Mouse (Mus musculus) forebrain, embryonic 16.5 days (tissue): ENCODE data around the gene Rpl14. TPM values are rescaled to one million over a fixed set of nuclear protein-coding genes. Genes with fewer than 3 reads are reported as not detected.
A peak's percentile ranks its signal among the peaks of the same experiment; 100 is the strongest.

Experiments
- ATAC-seq: fragments of 200-750 bp; cut with Nextera tagmentation; 2 replicates; pipeline ENCODE4 v1.8.0; 2017; ENCODE audit warnings: mild to moderate bottlenecking, moderate library complexity
- H3K27ac ChIP-seq: fragments of 300-500 bp; sonication (generic); 2 replicates; pipeline ENCODE4 v1.5.1; 2014; ENCODE audit warnings: low read length, control low read depth
- H3K27me3 ChIP-seq: fragments of 300-500 bp; sonication (generic); replicated peaks from 2 replicates; pipeline ENCODE4 v1.6.1; 2014; ENCODE audit warnings: low read length; ENCODE audit not compliant: control insufficient read depth, insufficient read depth
- H3K36me3 ChIP-seq: fragments of 300-500 bp; sonication (generic); 2 replicates; pipeline ENCODE4 v1.6.1; 2014; ENCODE audit not compliant: control insufficient read depth, insufficient read depth
- H3K4me1 ChIP-seq: fragments of 300-500 bp; sonication (generic); replicated peaks from 2 replicates; pipeline ENCODE4 v1.6.1; 2014; ENCODE audit warnings: low read length; ENCODE audit not compliant: control insufficient read depth, insufficient read depth
- H3K4me2 ChIP-seq: fragments of 300-500 bp; sonication (generic); 2 replicates; pipeline ENCODE4 v1.6.1; 2014; ENCODE audit warnings: mild to moderate bottlenecking, low read length, control low read depth
- H3K4me3 ChIP-seq: fragments of 300-500 bp; sonication (generic); replicated peaks from 2 replicates; pipeline ENCODE4 v1.5.1; 2014; ENCODE audit warnings: mild to moderate bottlenecking, low read length, control low read depth
- H3K9ac ChIP-seq: fragments of 300-500 bp; sonication (generic); replicated peaks from 2 replicates; pipeline ENCODE4 v1.6.1; 2014; ENCODE audit warnings: low read depth, low read length, control low read depth
- H3K9me3 ChIP-seq: fragments of 300-500 bp; sonication (generic); 2 replicates; pipeline ENCODE4 v1.6.1; 2016; ENCODE audit warnings: low read length; ENCODE audit not compliant: control insufficient read depth
- WGBS: fragments of 180-500 bp; shearing (Covaris S2); extraction: QIAGEN DNeasy Blood & Tissue Kit; methylation state at CpG from one replicate; pipeline ENCODE4 v1.1.7; 2014; 5-methylcytosine and 5-hydroxymethylcytosine counted together
- polyA plus RNA-seq: library from polyadenylated mRNA; unstranded; fragments of >200 nt; fragmentation: Nextera tagmentation; extraction: Ambion mirVana; gene quantifications from 2 replicates; pipeline ENCODE4 v1.2.1, GENCODE M21; 2015

Rpl14 gene
- polyA plus RNA-seq, 1 experiment from 2014 or later: 407 TPM

- no peaks in the 10 kb centered on the region for H3K9me3 ChIP-seq
- H3K27ac ChIP-seq: no peak overlapping the region
- ATAC-seq: no peak
- H3K4me1 ChIP-seq: peaks cover 27% of the 10 kb centered on the region
- no peak overlapping the region for H3K4me3 ChIP-seq
- no peak overlapping the region for H3K9ac ChIP-seq
- 71% methylated on average over 6 of the region's 6 CpGs for WGBS
- no peaks in the 10 kb centered on the region for H3K27me3 ChIP-seq
- H3K4me2 ChIP-seq: no peak overlapping the region
- H3K36me3 ChIP-seq: peaks cover 18% of the 10 kb centered on the region
These were observed 7.5 kb downstream of the Rpl14 start for GRCm38 (mm10) chr9:120578701-120579100.

GRCm38 (mm10) chr9:120579808-120580207 lies 8.6 kb downstream of the Rpl14 start:
- no peak for ATAC-seq
- 68% methylated on average over 7 of the region's 7 CpGs for WGBS
- no peak overlapping the region for H3K4me3 ChIP-seq
- H3K9me3 ChIP-seq: no peaks in the 10 kb centered on the region
- H3K27me3 ChIP-seq: no peaks in the 10 kb centered on the region
- H3K4me1 ChIP-seq: peaks cover 27% of the 10 kb centered on the region
- peaks cover 8% of the 10 kb centered on the region for H3K36me3 ChIP-seq
- H3K27ac ChIP-seq: no peak overlapping the region
- H3K9ac ChIP-seq: no peak overlapping the region
- H3K4me2 ChIP-seq: no peak overlapping the region

GRCm38 (mm10) chr9:120581941-120582618 lies 10.8 kb downstream of the Rpl14 start:
- ATAC-seq: peak; percentile 24
- peak overlapping the region; percentile 20; the same call in 1 of the 2 replicates for H3K4me3 ChIP-seq
- WGBS: 28% methylated on average over 21 of the region's 21 CpGs
- no peaks in the 10 kb centered on the region for H3K36me3 ChIP-seq
- peak overlapping the region; percentile 31 for H3K9ac ChIP-seq
- no peak overlapping the region for H3K27ac ChIP-seq
- H3K4me1 ChIP-seq: peaks cover 21% of the 10 kb centered on the region
- H3K9me3 ChIP-seq: no peaks in the 10 kb centered on the region
- H3K27me3 ChIP-seq: no peaks in the 10 kb centered on the region
- peak overlapping the region; percentile 52 for H3K4me2 ChIP-seq

GRCm38 (mm10) chr9:120582619-120583308 lies 11.5 kb downstream of the Rpl14 start:
- Histone ChIP-seq H3K27me3 (no peaks in the 10 kb centered on the region), H3K4me1 (peaks cover 16% of the 10 kb centered on the region), H3K9me3 (no peaks in the 10 kb centered on the region), H3K4me3 (peak overlapping the region; percentile 20; the same call in 1 of the 2 replicates), H3K36me3 (no peaks in the 10 kb centered on the region), H3K9ac (peak overlapping the region; percentile 31), H3K27ac (no peak overlapping the region), H3K4me2 (peak overlapping the region; percentile 52)
- ATAC-seq: peak; percentile 86
- 11% methylated on average over 28 of the region's 28 CpGs for WGBS

- Histone ChIP-seq H3K4me2 (peak overlapping the region; percentile 52; the same call in 1 of the 2 replicates), H3K9ac (no peak overlapping the region), H3K4me1 (peaks cover 14% of the 10 kb centered on the region), H3K27me3 (no peaks in the 10 kb centered on the region), H3K9me3 (no peaks in the 10 kb centered on the region), H3K4me3 (no peak overlapping the region), H3K27ac (no peak overlapping the region), H3K36me3 (no peaks in the 10 kb centered on the region)
- 66% methylated on average over 3 of the region's 3 CpGs for WGBS
- no peak for ATAC-seq
These were observed 12.1 kb downstream of the Rpl14 start for GRCm38 (mm10) chr9:120583314-120583713.

- H3K36me3 ChIP-seq: no peaks in the 10 kb centered on the region
- H3K9me3 ChIP-seq: no peaks in the 10 kb centered on the region
- no peak overlapping the region for H3K27ac ChIP-seq
- ATAC-seq: no peak; the same call in 1 of the 2 replicates
- peaks cover 14% of the 10 kb centered on the region for H3K4me1 ChIP-seq
- H3K27me3 ChIP-seq: no peaks in the 10 kb centered on the region
- no peak overlapping the region for H3K4me2 ChIP-seq
- no peak overlapping the region for H3K9ac ChIP-seq
- WGBS: 9% methylated on average over 3 of the region's 3 CpGs
- no peak overlapping the region for H3K4me3 ChIP-seq
These were observed 15.3 kb downstream of the Rpl14 start for GRCm38 (mm10) chr9:120586546-120586945.

GRCm38 (mm10) chr9:120591490-120591889 lies 20.2 kb downstream of the Rpl14 start:
- WGBS: 1% methylated on average over 9 of the region's 9 CpGs
- no peak for ATAC-seq

GRCm38 (mm10) chr9:120593383-120594101 lies 22.3 kb downstream of the Rpl14 start:
- Histone ChIP-seq H3K27ac (no peak overlapping the region), H3K36me3 (no peaks in the 10 kb centered on the region), H3K4me2 (no peak overlapping the region), H3K9me3 (no peaks in the 10 kb centered on the region), H3K4me1 (peaks cover 12% of the 10 kb centered on the region), H3K9ac (no peak overlapping the region), H3K27me3 (no peaks in the 10 kb centered on the region), H3K4me3 (no peak overlapping the region)
- no peak for ATAC-seq
- WGBS: 24% methylated on average over 9 of the region's 9 CpGs

More at GRCm38 (mm10) chr9:120591490-120591889, 20.2 kb downstream of the Rpl14 start:
- no peak overlapping the region for H3K4me3 ChIP-seq
- no peaks in the 10 kb centered on the region for H3K36me3 ChIP-seq
- H3K27me3 ChIP-seq: no peaks in the 10 kb centered on the region
- H3K4me2 ChIP-seq: no peak overlapping the region
- no peak overlapping the region for H3K27ac ChIP-seq
- no peaks in the 10 kb centered on the region for H3K9me3 ChIP-seq
- peaks cover 12% of the 10 kb centered on the region for H3K4me1 ChIP-seq
- H3K9ac ChIP-seq: no peak overlapping the region

- H3K9ac ChIP-seq: no peak overlapping the region
- H3K27me3 ChIP-seq: no peaks in the 10 kb centered on the region
- ATAC-seq: no peak
- no peaks in the 10 kb centered on the region for H3K36me3 ChIP-seq
- H3K4me1 ChIP-seq: peaks cover 12% of the 10 kb centered on the region
- no peak overlapping the region for H3K27ac ChIP-seq
- H3K4me3 ChIP-seq: no peak overlapping the region
- H3K9me3 ChIP-seq: no peaks in the 10 kb centered on the region
- 12% methylated on average over 6 of the region's 6 CpGs for WGBS
- H3K4me2 ChIP-seq: no peak overlapping the region
These were observed 23.6 kb downstream of the Rpl14 start for GRCm38 (mm10) chr9:120594839-120595238.
